Mouse (Mus musculus): Measurements from ENCODE around the gene Ccdc191. TPM values are rescaled to one million over a fixed set of nuclear protein-coding genes. Genes with fewer than 3 reads are reported as not detected.

Gene Ccdc191
- 1 to 10 TPM; 1.2 to 2.0 TPM for total RNA-seq (2021)

DNA sequence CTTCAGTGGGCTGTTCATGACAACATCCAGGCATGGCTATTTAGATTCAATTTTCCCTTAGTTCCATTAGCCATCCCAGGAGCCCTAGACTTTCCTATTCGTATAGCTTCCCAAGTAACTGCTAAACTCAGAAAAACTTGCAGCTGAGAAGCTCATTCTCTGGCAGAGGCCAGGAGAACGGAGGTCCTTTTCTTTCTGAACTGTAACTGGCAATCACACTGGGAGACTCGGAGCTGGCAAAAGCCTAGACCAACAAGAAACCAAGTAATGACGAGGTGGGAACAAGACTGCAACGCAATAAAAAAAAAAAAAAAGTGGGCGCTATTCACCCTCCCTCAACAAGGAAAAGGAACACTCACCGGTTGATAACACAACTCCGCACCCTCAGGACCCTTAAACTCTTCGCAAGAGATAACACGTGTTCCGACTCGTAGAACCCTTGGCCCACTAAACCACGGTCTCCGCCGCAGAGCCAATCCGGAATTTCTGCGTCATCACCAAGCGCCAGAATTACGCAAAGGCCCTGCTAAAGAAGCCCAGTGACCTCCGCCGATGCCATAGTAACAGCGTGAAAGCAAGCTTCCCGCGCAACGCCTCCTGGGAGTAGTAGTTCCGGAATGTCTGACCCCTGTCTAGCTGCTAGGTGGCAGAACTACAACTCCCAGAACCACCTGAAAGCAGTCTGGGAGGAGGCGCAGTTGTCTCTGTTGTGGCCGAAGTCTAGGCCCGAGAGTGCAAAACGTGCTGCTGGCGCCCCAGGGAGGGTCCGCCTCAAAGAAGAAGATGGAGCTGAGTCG, at the start of gene Ccdc191:
Gene Ccdc191 (plus strand): TSS at position 593 of the 797 bp plus-strand sequence.
- DNase-seq = peak; percentile 99

- no peak for DNase-seq
Measured at GRCm38 (mm10) chr16:43841236-43841635, 48.4 kb upstream of the Ccdc191 start.

DNA sequence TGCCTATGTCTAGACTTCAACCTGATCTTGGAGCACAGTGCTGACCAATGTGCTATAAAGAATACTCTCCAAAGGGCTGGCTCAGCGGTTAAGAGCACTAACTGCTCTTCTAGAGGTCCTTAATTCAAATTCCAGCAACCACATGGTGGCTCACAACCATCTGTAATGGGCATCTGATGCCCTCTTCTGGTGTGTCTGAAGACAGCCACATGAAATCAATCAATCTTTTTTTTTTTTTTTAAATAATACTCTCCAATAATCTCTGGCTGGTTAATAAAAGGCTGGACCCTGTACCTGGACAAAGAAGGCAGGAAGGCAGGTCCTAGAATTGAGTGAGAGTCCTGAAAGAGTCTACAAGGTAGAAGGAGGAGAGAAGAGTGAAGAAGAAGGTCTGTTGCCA, 39.8 kb upstream of the Ccdc191 start:
- no peak for DNase-seq

- DNase-seq = no peak
Measured at GRCm38 (mm10) chr16:43858941-43859476, 30.6 kb upstream of the Ccdc191 start.

- no peak for DNase-seq
Measured at GRCm38 (mm10) chr16:43860624-43861023, 29.0 kb upstream of the Ccdc191 start.

- no peak for DNase-seq
Measured at GRCm38 (mm10) chr16:43869805-43870204, 19.8 kb upstream of the Ccdc191 start.

DNA sequence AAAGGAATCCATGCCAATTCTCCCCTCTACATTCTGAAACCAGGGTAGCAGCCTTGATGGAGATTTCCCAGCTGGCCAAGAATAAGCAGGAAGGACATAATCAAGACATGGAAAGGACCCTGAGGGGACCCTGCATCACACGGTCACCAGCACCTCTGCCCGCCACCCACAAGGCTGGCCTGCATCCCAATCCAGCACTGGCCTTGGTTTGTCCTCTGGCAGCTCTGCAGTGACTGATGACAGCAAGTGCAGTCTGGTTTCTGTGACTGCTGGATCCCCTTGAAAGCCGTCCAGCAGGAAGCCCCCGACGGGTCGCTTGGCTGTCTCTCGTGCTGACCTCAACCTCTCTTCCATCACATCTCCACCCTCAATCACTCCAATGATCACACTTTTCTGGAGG, 18.2 kb upstream of the Ccdc191 start:
- peak; percentile 50 for DNase-seq

GRCm38 (mm10) chr16:43879769-43880168, 9.8 kb upstream of the Ccdc191 start:
- DNase-seq = no peak

GRCm38 (mm10) chr16:43881636-43882035, 8.0 kb upstream of the Ccdc191 start:
- no peak for DNase-seq

- DNase-seq = no peak
Measured at GRCm38 (mm10) chr16:43882329-43882728, 7.3 kb upstream of the Ccdc191 start.

DNA sequence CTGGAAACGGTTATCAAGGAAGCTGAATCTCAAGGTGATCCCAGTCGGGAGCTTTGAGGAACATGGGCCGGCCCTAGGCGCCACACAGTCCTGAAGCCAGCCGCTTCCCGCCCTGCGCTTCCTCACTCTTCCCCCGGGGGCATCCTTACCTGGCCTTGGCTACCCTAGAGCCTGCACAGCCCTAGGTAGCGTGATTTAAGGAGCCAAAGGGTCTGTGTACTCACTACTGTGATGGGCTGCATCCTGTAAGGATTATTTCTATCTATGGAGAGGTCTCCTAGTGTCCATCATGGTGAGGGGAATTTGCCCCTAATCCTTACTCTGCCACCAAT, 371 bp downstream of the Ccdc191 start:
- no peak for DNase-seq

DNA sequence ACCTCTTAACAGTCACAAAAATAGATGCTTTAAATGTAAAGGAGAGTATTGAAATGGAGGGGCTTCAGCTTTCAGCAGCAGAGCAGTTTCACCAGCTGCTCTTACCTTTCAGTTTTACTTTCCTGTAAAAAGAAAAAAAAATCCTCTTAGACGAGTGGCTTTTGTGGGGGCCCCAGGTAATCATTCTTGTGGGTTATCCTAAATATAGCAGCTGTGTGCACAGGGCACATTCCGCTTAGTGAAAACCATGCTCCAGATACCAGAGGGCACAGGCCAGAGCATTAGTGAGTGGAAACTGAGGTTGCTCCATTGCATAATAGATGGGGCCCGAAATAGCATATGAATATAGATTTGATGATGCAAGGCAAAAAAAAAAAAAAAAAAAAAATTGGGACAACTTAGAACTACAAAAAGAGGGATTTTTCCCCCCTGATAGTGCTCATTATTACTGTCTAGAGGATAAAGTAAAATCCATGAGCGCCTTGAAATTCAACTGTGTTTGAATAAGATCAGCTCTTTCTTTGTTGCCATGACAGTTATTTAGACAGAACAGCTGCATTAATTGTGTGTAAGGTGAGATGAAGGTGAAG, 1.2 kb downstream of the Ccdc191 start:
- no peak for DNase-seq

DNA sequence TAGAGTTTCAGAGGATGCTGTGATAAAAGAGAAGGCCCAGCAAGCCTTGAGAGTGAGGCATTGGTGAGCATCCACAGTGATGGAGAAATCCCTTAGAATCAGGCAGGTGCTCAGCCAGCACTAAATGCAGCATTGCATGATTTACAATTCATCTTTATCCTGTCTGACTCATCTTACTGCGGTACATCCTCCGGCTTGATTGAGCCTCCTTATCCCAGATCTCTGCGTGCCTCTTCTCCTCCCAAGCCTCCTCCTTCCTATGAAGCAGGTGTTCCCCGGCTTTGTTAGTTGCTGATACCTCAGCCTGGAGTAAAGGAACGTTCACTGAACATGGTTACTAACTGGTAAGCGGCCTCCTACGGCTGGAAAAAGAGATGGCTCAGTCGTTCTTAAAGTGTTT, 4.9 kb downstream of the Ccdc191 start:
- DNase-seq = no peak

- DNase-seq = no peak
Measured at GRCm38 (mm10) chr16:43900138-43900537, 10.5 kb downstream of the Ccdc191 start.

- no peak for DNase-seq
Measured at GRCm38 (mm10) chr16:43900571-43900970, 11.0 kb downstream of the Ccdc191 start.

GRCm38 (mm10) chr16:43908881-43909280, 19.3 kb downstream of the Ccdc191 start:
- no peak for DNase-seq

DNA sequence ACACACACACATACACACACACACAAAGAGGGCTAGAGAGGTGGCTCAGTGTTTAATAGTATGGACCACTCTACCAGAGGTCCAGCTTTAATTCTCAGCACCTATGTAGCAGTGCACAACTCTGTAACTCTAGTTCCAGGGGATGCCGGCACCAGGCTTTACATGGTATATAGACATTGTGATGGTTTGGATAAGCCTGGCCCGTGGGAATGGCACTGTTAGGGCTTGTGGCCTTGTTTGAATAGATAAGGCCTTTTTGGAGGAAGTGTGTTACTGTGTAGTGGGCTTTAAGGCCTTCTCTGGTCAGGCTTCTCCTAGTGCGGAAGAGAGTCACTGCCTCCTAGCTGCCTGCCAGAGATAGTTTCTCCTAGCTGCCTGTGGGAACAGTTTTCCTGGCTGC, 29.3 kb downstream of the Ccdc191 start:
- DNase-seq = no peak

- DNase-seq = no peak
Measured at GRCm38 (mm10) chr16:43922024-43922423, 32.4 kb downstream of the Ccdc191 start.

GRCm38 (mm10) chr16:43922630-43923029, 33.0 kb downstream of the Ccdc191 start:
- DNase-seq = no peak

DNA sequence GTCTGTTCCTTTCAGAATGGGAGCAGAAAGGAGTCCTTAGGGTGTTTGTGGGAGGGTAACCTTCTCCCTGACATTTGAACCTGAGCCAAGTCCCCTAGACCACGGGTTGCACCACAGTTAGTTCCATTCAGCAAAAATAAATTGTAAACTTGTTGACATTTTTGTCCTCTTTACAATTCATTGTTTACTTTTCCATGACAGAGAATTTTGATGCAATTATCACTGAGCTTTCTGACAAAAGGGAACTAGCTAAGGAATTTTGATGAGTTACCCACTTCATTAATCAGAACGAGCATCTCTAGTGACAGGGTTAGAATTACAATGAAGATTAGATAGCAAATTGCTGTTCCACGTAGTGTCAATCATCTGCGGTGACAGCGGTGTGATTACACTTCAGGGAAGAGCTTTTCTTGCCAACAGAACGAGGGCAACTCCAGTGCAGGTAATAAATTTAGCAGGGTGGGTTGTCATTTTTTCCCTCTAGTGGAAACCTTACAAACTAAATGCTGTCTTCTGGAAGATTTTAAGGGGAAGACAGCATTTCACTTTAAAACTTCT, 35.5 kb downstream of the Ccdc191 start:
- DNase-seq = no peak

- DNase-seq = no peak
Measured at GRCm38 (mm10) chr16:43925846-43926245, 36.2 kb downstream of the Ccdc191 start.

DNA sequence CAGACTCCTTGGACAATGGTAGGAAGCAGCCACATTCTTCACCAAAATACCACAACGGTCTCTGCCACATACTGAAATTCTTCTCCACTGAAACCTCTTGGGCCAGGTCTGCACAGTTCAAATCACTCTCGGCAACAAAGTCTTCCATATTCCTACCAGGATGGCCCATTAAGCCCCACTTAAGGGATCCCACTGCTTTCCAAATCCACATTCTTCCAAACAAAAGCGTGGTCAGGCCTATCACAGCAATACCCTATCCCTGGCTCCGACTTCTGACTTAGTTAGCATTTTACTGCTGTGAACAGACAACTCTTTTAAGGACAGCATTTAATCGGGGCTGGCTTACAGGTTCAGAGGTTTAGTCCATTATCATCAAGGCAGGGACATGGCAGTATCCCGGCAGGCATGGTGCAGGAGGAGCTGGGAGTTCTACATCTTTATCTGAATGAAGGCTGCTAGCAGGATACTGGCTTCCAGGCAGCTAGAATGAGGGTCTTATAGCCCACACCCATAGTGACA, 36.8 kb downstream of the Ccdc191 start, which contains the start of gene Qtrt2:
Gene Qtrt2 (minus strand): TSS at position 469 of the 519 bp plus-strand sequence.
- DNase-seq = no peak

- DNase-seq = no peak
Measured at GRCm38 (mm10) chr16:43930577-43930976, 41.0 kb downstream of the Ccdc191 start.
